Mouse (Mus musculus) B cell, adult 2 months (primary cell): ENCODE measurements around the gene Mcm2.

Experiments
- DNase-seq, 2 experiments: peaks; one replicate each; pipeline ENCODE4 v3.0.0; 2022

Mcm2 gene

GRCm38 (mm10) chr6:88843781-88844725, 54.5 kb downstream of the Mcm2 start:
- DNase-seq, result no peak

- DNase-seq, result no peak
Measured at GRCm38 (mm10) chr6:88843241-88843640, 55.3 kb downstream of the Mcm2 start.

GRCm38 (mm10) chr6:88842731-88843151, 55.8 kb downstream of the Mcm2 start:
- peak; percentile 46 for DNase-seq

GRCm38 (mm10) chr6:88841781-88842689, 56.5 kb downstream of the Mcm2 start, which contains the start of gene Abtb1:
Abtb1 (minus strand) TSS chr6:88841984.
- peak; percentile 99 to 100 for DNase-seq

- no peak for DNase-seq
Measured at GRCm38 (mm10) chr6:88841514-88841780, 57.1 kb downstream of the Mcm2 start.

GRCm38 (mm10) chr6:88840791-88841513, 57.6 kb downstream of the Mcm2 start:
- DNase-seq, result no peak

- no peak for DNase-seq
Measured at GRCm38 (mm10) chr6:88840211-88840610, 58.4 kb downstream of the Mcm2 start.

GRCm38 (mm10) chr6:88839135-88839970, 59.2 kb downstream of the Mcm2 start:
- DNase-seq, result no peak

GRCm38 (mm10) chr6:88838613-88839012, 60.0 kb downstream of the Mcm2 start:
- no peak for DNase-seq

- no peak for DNase-seq
Measured at GRCm38 (mm10) chr6:88837999-88838398, 60.6 kb downstream of the Mcm2 start.

- no peak for DNase-seq
Measured at GRCm38 (mm10) chr6:88836178-88836819, 62.3 kb downstream of the Mcm2 start.

- DNase-seq, result no peak
Measured at GRCm38 (mm10) chr6:88835047-88835446, 63.5 kb downstream of the Mcm2 start.
